Mouse (Mus musculus) lung, postnatal 0 days (tissue): ENCODE measurements around the gene Agbl4.

Experiments used
- CTCF ChIP-seq: IDR thresholded peaks from 2 replicates; pipeline ENCODE4 v1.5.1; 2016; ENCODE audit warnings: antibody characterized with exemption, mild to moderate bottlenecking
- EP300 ChIP-seq: IDR thresholded peaks from 2 replicates; pipeline ENCODE4 v1.6.1; 2016; ENCODE audit warnings: antibody characterized with exemption, mild to moderate bottlenecking, control low read depth

DNA sequence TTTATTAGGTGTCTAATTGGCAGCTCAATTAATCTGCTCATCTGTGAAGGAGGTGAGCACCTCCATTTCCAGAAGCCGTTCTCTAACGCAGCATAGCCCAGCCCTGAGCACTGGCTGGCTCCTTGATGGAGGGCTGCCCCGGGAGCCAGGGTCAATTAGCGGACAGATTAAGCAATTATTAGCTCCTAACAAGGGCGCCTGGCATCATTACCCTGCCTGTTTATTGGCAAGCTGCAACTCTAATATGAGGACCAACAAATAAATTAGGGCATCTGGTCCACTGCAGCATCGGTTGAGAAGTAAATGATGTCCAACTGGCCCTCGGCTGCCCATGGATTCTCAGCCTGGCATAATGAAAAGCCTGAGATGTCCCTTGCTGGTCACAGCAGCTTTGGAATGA is 1148.5 kb downstream of the Agbl4 start:
- TF ChIP-seq CTCF, result no peak
- no peak for TF ChIP-seq EP300
